Mouse (Mus musculus): ENCODE results near the gene Elmsan1. TPM values are rescaled to one million over a fixed set of nuclear protein-coding genes. Genes with fewer than 3 reads are reported as not detected.
"Not testable (repeated sequence)": the region's sequence is repeated elsewhere in the genome, so short reads cannot be mapped to it uniquely, and the experiment has no call there.

The Elmsan1 gene
- polyA plus RNA-seq (2014; fragmentation: Nextera tagmentation; extraction: Ambion mirVana), result 2.7 and 4.3 TPM in 2 replicates

GRCm38 (mm10) chr12:84218289-84219120 lies at the start of gene Elmsan1:
Gene Elmsan1 (minus strand): TSS chr12:84218881.
- peak within 1 kb of the TSS; percentile 68 for H3K4me3 ChIP-seq (replicated peaks; ENCODE audit: low read depth, low read length)
- 1% methylated on average over 81 of the region's 82 CpGs for WGBS
- peak within 1 kb of the TSS; percentile 72 for H3K9ac ChIP-seq (replicated peaks; ENCODE audit: low read length)
- H3K9me3 ChIP-seq (ENCODE audit: control insufficient read depth, low read length), result no peaks in the 10 kb centered on the region
- peak; percentile 88 for DNase-seq
- peak within 1 kb of the TSS; percentile 97 for H3K4me2 ChIP-seq (ENCODE audit: low read length)
- peak; percentile 77 for ATAC-seq (ENCODE audit: low FRiP score, low TSS enrichment)
- H3K4me1 ChIP-seq (ENCODE audit: control insufficient read depth, insufficient read depth, low read length), result peaks cover 18% of the 10 kb centered on the region
- H3K27me3 ChIP-seq (ENCODE audit: control insufficient read depth, insufficient read depth, low read length), result no peaks in the 10 kb centered on the region
- no peaks in the 10 kb centered on the region for H3K36me3 ChIP-seq (ENCODE audit: control insufficient read depth, insufficient read depth, low read length)
- peak within 1 kb of the TSS; percentile 67 for H3K27ac ChIP-seq (replicated peaks; ENCODE audit: low read depth, low read length)

DNA sequence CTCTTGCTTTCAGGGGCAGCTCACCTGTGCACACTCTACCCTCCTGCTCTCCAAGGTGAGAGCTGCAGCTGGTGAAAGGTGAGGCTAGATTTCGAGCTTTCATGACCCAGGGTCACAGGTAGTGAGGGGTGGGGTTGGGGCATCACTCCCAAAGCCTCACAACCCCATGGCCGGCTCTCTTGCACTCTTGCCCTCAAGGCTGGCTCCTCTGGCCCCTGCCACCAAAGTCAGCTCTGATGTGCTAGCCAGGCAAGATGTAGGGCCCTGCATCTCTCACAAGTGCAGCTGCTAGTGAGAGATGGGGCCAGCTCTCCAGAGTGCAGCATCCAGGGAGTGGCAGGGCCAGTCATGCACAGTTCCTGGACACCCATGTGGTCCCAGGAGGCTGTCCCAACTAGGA lies 48.6 kb upstream of the Elmsan1 start:
- WGBS, result 67% methylated on average over 2 of the region's 2 CpGs
- no peak overlapping the region for H3K4me2 ChIP-seq (ENCODE audit: low read length)
- H3K9ac ChIP-seq (replicated peaks; ENCODE audit: low read length), result no peak overlapping the region
- ATAC-seq (ENCODE audit: low FRiP score, low TSS enrichment) (no peak), DNase-seq (no peak)
- no peak overlapping the region for H3K4me3 ChIP-seq (replicated peaks; ENCODE audit: low read depth, low read length)
- no peaks in the 10 kb centered on the region for H3K36me3 ChIP-seq (ENCODE audit: control insufficient read depth, insufficient read depth, low read length)
- no peaks in the 10 kb centered on the region for H3K4me1 ChIP-seq (ENCODE audit: control insufficient read depth, insufficient read depth, low read length)
- H3K27me3 ChIP-seq (ENCODE audit: control insufficient read depth, insufficient read depth, low read length), result no peaks in the 10 kb centered on the region
- H3K27ac ChIP-seq (replicated peaks; ENCODE audit: low read depth, low read length), result no peak overlapping the region
- H3K9me3 ChIP-seq (ENCODE audit: control insufficient read depth, low read length), result no peaks in the 10 kb centered on the region

DNA sequence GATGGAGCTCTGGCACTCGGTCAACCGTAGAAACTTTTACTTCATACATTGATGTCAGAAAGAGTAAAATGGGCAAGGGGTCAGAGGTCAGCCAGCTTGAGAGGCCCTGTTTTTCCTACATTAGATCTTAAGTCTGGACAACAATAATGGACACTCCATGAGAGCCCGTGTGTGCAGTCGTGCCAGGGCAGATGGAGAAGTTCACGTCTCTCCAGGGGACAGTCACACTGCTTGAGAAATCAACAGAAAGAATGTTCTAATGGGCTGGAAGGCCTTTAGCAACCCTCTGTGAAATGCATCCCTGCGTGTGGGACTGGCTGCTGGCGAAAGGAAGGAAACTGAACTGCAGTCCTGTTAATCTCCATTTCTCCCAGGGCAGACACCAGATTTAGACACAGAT lies 41.7 kb upstream of the Elmsan1 start:
- Histone ChIP-seq H3K27ac (replicated peaks; ENCODE audit: low read depth, low read length) (no peak overlapping the region), H3K4me1 (ENCODE audit: control insufficient read depth, insufficient read depth, low read length) (no peaks in the 10 kb centered on the region), H3K9me3 (ENCODE audit: control insufficient read depth, low read length) (no peaks in the 10 kb centered on the region), H3K4me3 (replicated peaks; ENCODE audit: low read depth, low read length) (no peak overlapping the region), H3K36me3 (ENCODE audit: control insufficient read depth, insufficient read depth, low read length) (no peaks in the 10 kb centered on the region), H3K4me2 (ENCODE audit: low read length) (no peak overlapping the region), H3K27me3 (ENCODE audit: control insufficient read depth, insufficient read depth, low read length) (no peaks in the 10 kb centered on the region), H3K9ac (replicated peaks; ENCODE audit: low read length) (no peak overlapping the region)
- ATAC-seq (ENCODE audit: low FRiP score, low TSS enrichment), result no peak
- DNase-seq, result no peak
- WGBS, result 44% methylated on average over 7 of the region's 7 CpGs

- ATAC-seq (ENCODE audit: low FRiP score, low TSS enrichment), result no peak
- H3K36me3 ChIP-seq (ENCODE audit: control insufficient read depth, insufficient read depth, low read length), result no peaks in the 10 kb centered on the region
- no peak for DNase-seq
- no peaks in the 10 kb centered on the region for H3K9me3 ChIP-seq (ENCODE audit: control insufficient read depth, low read length)
- 77% methylated on average over 5 of the region's 5 CpGs for WGBS
- H3K27me3 ChIP-seq (ENCODE audit: control insufficient read depth, insufficient read depth, low read length), result no peaks in the 10 kb centered on the region
- H3K4me3 ChIP-seq (replicated peaks; ENCODE audit: low read depth, low read length), result no peak overlapping the region
- H3K27ac ChIP-seq (replicated peaks; ENCODE audit: low read depth, low read length), result no peak overlapping the region
- H3K9ac ChIP-seq (replicated peaks; ENCODE audit: low read length), result no peak overlapping the region
- no peak overlapping the region for H3K4me2 ChIP-seq (ENCODE audit: low read length)
- no peaks in the 10 kb centered on the region for H3K4me1 ChIP-seq (ENCODE audit: control insufficient read depth, insufficient read depth, low read length)
Measured at GRCm38 (mm10) chr12:84254886-84255285, 36.2 kb upstream of the Elmsan1 start.

DNA sequence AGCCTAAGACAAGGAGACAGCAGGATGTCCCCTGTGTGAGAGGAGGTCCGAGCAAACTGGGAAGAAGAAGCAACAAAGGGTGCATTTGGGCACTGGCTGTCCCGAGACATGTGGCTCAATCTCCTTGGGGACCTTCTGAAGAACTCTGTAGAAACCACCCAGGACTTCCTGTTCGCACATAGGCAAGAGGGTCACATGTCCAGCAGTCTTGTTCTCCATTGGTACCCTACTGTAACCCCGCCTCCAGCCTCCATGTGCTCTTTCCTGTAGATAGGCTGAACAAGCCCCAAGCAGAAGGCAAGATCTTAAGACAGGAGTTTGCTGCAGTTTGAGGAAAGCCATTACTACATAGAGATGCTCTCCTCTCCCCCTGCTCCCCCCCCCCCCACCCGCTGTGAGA lies 34.1 kb upstream of the Elmsan1 start:
- Histone ChIP-seq H3K4me1 (ENCODE audit: control insufficient read depth, insufficient read depth, low read length) (no peaks in the 10 kb centered on the region), H3K9ac (replicated peaks; ENCODE audit: low read length) (no peak overlapping the region), H3K9me3 (ENCODE audit: control insufficient read depth, low read length) (no peaks in the 10 kb centered on the region), H3K4me2 (ENCODE audit: low read length) (no peak overlapping the region), H3K27ac (replicated peaks; ENCODE audit: low read depth, low read length) (no peak overlapping the region), H3K27me3 (ENCODE audit: control insufficient read depth, insufficient read depth, low read length) (no peaks in the 10 kb centered on the region), H3K4me3 (replicated peaks; ENCODE audit: low read depth, low read length) (no peak overlapping the region), H3K36me3 (ENCODE audit: control insufficient read depth, insufficient read depth, low read length) (no peaks in the 10 kb centered on the region)
- no peak for ATAC-seq (ENCODE audit: low FRiP score, low TSS enrichment)
- no peak for DNase-seq
- WGBS, result 87% methylated on average over 5 of the region's 5 CpGs

DNA sequence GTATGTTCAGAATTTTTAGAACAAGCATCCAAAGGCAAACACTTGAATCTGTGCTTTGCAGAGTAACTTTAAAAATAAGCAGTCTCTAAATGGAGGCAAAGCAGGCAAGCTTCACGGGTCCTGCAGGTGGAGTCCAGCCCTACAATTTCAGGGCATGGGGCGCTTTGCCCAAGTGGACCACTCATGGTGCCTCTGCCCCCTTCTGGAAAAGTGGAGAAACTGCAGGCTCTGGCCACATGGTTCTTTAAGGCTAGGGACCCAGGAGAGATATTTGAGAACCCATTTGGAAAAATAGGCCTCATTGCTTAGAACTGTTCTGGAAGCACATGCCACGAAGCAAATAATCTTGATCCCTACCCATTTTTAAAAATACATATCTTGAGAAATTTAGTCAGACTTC lies 30.5 kb upstream of the Elmsan1 start:
- no peaks in the 10 kb centered on the region for H3K9me3 ChIP-seq (ENCODE audit: control insufficient read depth, low read length)
- H3K36me3 ChIP-seq (ENCODE audit: control insufficient read depth, insufficient read depth, low read length), result no peaks in the 10 kb centered on the region
- ATAC-seq (ENCODE audit: low FRiP score, low TSS enrichment) (no peak), DNase-seq (peak; percentile 85)
- H3K4me3 ChIP-seq (replicated peaks; ENCODE audit: low read depth, low read length), result no peak overlapping the region
- WGBS, result 4% methylated on average over 3 of the region's 3 CpGs
- H3K4me1 ChIP-seq (ENCODE audit: control insufficient read depth, insufficient read depth, low read length), result no peaks in the 10 kb centered on the region
- H3K4me2 ChIP-seq (ENCODE audit: low read length), result no peak overlapping the region
- no peak overlapping the region for H3K9ac ChIP-seq (replicated peaks; ENCODE audit: low read length)
- no peaks in the 10 kb centered on the region for H3K27me3 ChIP-seq (ENCODE audit: control insufficient read depth, insufficient read depth, low read length)
- H3K27ac ChIP-seq (replicated peaks; ENCODE audit: low read depth, low read length), result no peak overlapping the region

DNA sequence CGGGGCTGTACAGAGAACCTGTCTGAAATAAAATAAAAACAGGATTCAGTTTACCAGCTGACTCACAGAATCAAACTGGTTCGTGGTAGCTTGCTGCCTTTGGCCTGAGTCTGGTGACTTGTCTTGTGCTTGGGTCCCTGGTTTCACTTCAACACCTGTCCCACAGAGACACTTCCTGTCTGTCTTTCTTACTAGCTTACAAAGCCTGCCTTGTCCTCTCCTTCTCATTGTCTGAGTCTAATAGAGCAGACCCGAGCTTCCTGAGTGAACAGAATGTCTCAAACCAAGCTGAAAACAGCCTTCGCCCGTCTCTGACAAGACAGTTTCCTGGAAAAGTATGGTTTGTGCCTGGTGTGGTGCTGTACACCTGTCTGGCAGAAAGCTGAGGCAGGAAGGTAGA lies 27.0 kb upstream of the Elmsan1 start:
- DNase-seq, result no peak
- Histone ChIP-seq H3K27ac (replicated peaks; ENCODE audit: low read depth, low read length) (no peak overlapping the region), H3K4me2 (ENCODE audit: low read length) (no peak overlapping the region), H3K27me3 (ENCODE audit: control insufficient read depth, insufficient read depth, low read length) (no peaks in the 10 kb centered on the region), H3K4me3 (replicated peaks; ENCODE audit: low read depth, low read length) (no peak overlapping the region), H3K9me3 (ENCODE audit: control insufficient read depth, low read length) (no peaks in the 10 kb centered on the region), H3K9ac (replicated peaks; ENCODE audit: low read length) (no peak overlapping the region), H3K36me3 (ENCODE audit: control insufficient read depth, insufficient read depth, low read length) (no peaks in the 10 kb centered on the region), H3K4me1 (ENCODE audit: control insufficient read depth, insufficient read depth, low read length) (no peaks in the 10 kb centered on the region)
- no peak for ATAC-seq (ENCODE audit: low FRiP score, low TSS enrichment)
- 64% methylated on average over 5 of the region's 5 CpGs for WGBS

DNA sequence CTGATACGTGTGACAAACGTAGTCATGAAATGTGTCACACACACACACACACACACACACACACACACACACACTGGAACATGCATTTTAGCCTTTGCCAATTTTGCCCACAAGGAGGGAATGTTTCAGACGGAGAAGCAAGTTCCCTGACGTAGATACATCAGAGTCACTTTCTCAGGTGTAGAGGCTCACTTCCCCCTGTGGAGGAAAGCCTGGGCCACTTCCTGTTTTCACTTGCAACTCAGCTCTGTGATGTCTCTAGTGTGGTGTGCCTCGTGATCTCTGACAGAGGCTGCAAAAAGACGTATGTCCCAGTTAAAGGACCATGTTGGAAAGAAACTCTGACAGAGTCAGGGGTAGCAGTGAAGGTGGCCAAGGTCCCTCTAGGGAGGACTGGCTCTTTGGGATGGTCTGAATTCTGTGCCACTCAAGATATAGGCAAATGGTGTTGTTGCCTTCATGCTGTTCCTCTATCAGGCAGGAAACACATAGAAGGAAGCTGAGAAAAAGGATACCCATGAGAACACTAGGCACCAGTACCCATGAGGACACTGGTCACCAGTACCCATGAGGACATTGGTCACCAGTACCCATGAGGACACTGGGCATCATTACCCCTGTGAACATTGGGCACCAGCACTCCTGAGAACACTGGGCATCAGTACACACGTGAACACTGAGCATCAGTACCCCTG lies 24.5 kb upstream of the Elmsan1 start:
- WGBS, result 86% methylated on average over 7 of the region's 7 CpGs
- H3K27ac ChIP-seq (replicated peaks; ENCODE audit: low read depth, low read length), result no peak overlapping the region

DNA sequence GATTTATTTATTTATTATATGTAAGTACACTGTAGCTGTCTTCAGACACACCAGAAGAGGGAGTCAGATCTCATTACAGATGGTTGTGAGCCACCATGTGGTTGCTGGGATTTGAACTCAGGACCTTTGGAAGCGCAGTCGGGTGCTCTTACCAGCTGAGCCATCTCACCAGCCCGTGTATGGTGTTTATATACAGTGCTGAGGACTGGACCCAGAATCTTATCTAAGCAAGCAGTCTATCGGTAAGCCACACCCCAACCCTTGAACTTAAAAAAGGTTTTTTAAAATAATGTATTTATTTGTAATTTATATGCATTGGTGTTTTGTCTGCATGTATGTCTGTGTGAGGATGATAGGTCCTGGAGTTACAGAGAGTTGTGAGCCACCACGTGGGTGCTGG lies 18.4 kb upstream of the Elmsan1 start:
- WGBS, result 96% methylated on average over 5 of the region's 5 CpGs
- ATAC-seq (ENCODE audit: low FRiP score, low TSS enrichment), result not testable (repeated sequence)

More for the DNA sequence above, 24.5 kb upstream of the Elmsan1 start:
- H3K9ac ChIP-seq (replicated peaks; ENCODE audit: low read length), result no peak overlapping the region
- no peak overlapping the region for H3K4me3 ChIP-seq (replicated peaks; ENCODE audit: low read depth, low read length)
- no peaks in the 10 kb centered on the region for H3K4me1 ChIP-seq (ENCODE audit: control insufficient read depth, insufficient read depth, low read length)
- H3K9me3 ChIP-seq (ENCODE audit: control insufficient read depth, low read length), result no peaks in the 10 kb centered on the region
- no peak overlapping the region for H3K4me2 ChIP-seq (ENCODE audit: low read length)
- DNase-seq (no peak), ATAC-seq (ENCODE audit: low FRiP score, low TSS enrichment) (no peak)
- no peaks in the 10 kb centered on the region for H3K36me3 ChIP-seq (ENCODE audit: control insufficient read depth, insufficient read depth, low read length)
- no peaks in the 10 kb centered on the region for H3K27me3 ChIP-seq (ENCODE audit: control insufficient read depth, insufficient read depth, low read length)

More for the DNA sequence above, 18.4 kb upstream of the Elmsan1 start:
- not testable (repeated sequence) for H3K27me3 ChIP-seq (ENCODE audit: control insufficient read depth, insufficient read depth, low read length); DNase-seq; H3K4me2 ChIP-seq (ENCODE audit: low read length); H3K27ac ChIP-seq (replicated peaks; ENCODE audit: low read depth, low read length); H3K4me1 ChIP-seq (ENCODE audit: control insufficient read depth, insufficient read depth, low read length); H3K36me3 ChIP-seq (ENCODE audit: control insufficient read depth, insufficient read depth, low read length); H3K4me3 ChIP-seq (replicated peaks; ENCODE audit: low read depth, low read length); H3K9me3 ChIP-seq (ENCODE audit: control insufficient read depth, low read length); H3K9ac ChIP-seq (replicated peaks; ENCODE audit: low read length)
